Mouse (Mus musculus) CH12.LX (cell line): ENCODE measurements around the gene Mapk9.

ENCODE experiments used
- CTCF ChIP-seq, 2 experiments: IDR thresholded peaks in 1 of 2; conservative IDR thresholded peaks in 1 of 2; 2 replicates each; pipeline ENCODE4 v1.5.1; 2011 to 2012; ENCODE audit warnings: low read depth in 2 of 2, low read length in 2 of 2, improper control_type of control experiment in 1 of 2, inconsistent platforms in 1 of 2, mild to moderate bottlenecking in 1 of 2, moderate library complexity in 1 of 2
- MYC ChIP-seq: IDR thresholded peaks from 2 replicates; pipeline ENCODE4 v1.6.1; 2011; ENCODE audit warnings: low read depth, mild to moderate bottlenecking, improper control_type of control experiment, low read length

GRCm38 (mm10) chr11:49819676-49820075, 26.9 kb upstream of the Mapk9 start:
- TF ChIP-seq CTCF (conservative IDR thresholded peaks at IDR 0.05 in 1 of 2, IDR thresholded peaks at IDR 0.05 in 1 of 2; ENCODE audit: low read depth in 2 of 2, low read length in 2 of 2) = no peak
- no peak for TF ChIP-seq MYC
